Mouse (Mus musculus) forebrain, embryonic 13.5 days (tissue): ENCODE data around the gene Ston1. TPM values are rescaled to one million over a fixed set of nuclear protein-coding genes. Genes with fewer than 3 reads are reported as not detected.
A peak's percentile ranks its signal among the peaks of the same experiment; 100 is the strongest.

Experiments
- ATAC-seq: fragments of 200-750 bp; cut with Nextera tagmentation; 2 replicates; pipeline ENCODE4 v1.8.0; 2017
- H3K27ac ChIP-seq: fragments of 300-500 bp; sonication (generic); 2 replicates; pipeline ENCODE4 v1.5.1; 2015; ENCODE audit warnings: inconsistent platforms, mild to moderate bottlenecking, moderate library complexity
- H3K27me3 ChIP-seq: fragments of 300-500 bp; sonication (generic); 2 replicates; pipeline ENCODE4 v1.6.1; 2015; ENCODE audit warnings: mild to moderate bottlenecking, inconsistent platforms
- H3K36me3 ChIP-seq: fragments of 300-500 bp; sonication (generic); 2 replicates; pipeline ENCODE4 v1.6.1; 2015; ENCODE audit warnings: mild to moderate bottlenecking, inconsistent platforms; ENCODE audit not compliant: poor library complexity, severe bottlenecking
- H3K4me1 ChIP-seq: fragments of 300-500 bp; sonication (generic); 2 replicates; pipeline ENCODE4 v1.6.1; 2015; ENCODE audit warnings: inconsistent platforms
- H3K4me2 ChIP-seq: fragments of 300-500 bp; sonication (generic); 2 replicates; pipeline ENCODE4 v1.6.1; 2015; ENCODE audit warnings: inconsistent platforms, mild to moderate bottlenecking, moderate library complexity
- H3K4me3 ChIP-seq: fragments of 300-500 bp; sonication (generic); 2 replicates; pipeline ENCODE4 v1.5.1; 2015; ENCODE audit warnings: mild to moderate bottlenecking, inconsistent platforms
- H3K9ac ChIP-seq: fragments of 300-500 bp; sonication (generic); 2 replicates; pipeline ENCODE4 v1.6.1; 2015; ENCODE audit warnings: mild to moderate bottlenecking, inconsistent platforms
- H3K9me3 ChIP-seq: fragments of 300-500 bp; sonication (generic); replicated peaks from 2 replicates; pipeline ENCODE4 v1.6.1; 2016; ENCODE audit warnings: inconsistent platforms
- WGBS: fragments of 180-500 bp; shearing (Covaris S2); methylation state at CpG from one replicate; pipeline ENCODE4 v1.1.7; 2015; 5-methylcytosine and 5-hydroxymethylcytosine counted together
- polyA plus RNA-seq: library from polyadenylated mRNA; unstranded; fragments of >200 nt; fragmentation: Nextera tagmentation; extraction: Ambion mirVana; gene quantifications from 2 replicates; pipeline ENCODE4 v1.2.1, GENCODE M21; 2015

Ston1 gene
- polyA plus RNA-seq, 1 experiment from 2014 or later = 3.2 TPM

GRCm38 (mm10) chr17:88569807-88570540 lies 27.5 kb upstream of the Ston1 start:
- Histone ChIP-seq H3K4me2 (no peak overlapping the region), H3K9ac (no peak overlapping the region), H3K36me3 (peaks cover 79% of the 10 kb centered on the region), H3K9me3 (no peaks in the 10 kb centered on the region), H3K4me3 (no peak overlapping the region), H3K4me1 (peaks cover 5% of the 10 kb centered on the region; the same call in 1 of the 2 replicates), H3K27me3 (no peaks in the 10 kb centered on the region), H3K27ac (peak overlapping the region; percentile 10; the same call in 1 of the 2 replicates)
- 57% methylated on average over 10 of the region's 10 CpGs for WGBS
- ATAC-seq = peak; percentile 57; the same call in 1 of the 2 replicates

GRCm38 (mm10) chr17:88570784-88571183 lies 26.7 kb upstream of the Ston1 start:
- Histone ChIP-seq H3K9me3 (no peaks in the 10 kb centered on the region), H3K4me2 (no peak overlapping the region), H3K27ac (no peak overlapping the region), H3K9ac (no peak overlapping the region), H3K27me3 (no peaks in the 10 kb centered on the region), H3K4me1 (peaks cover 5% of the 10 kb centered on the region; the same call in 1 of the 2 replicates), H3K4me3 (no peak overlapping the region), H3K36me3 (peaks cover 79% of the 10 kb centered on the region)
- ATAC-seq = no peak
- 87% methylated on average over 11 of the region's 11 CpGs for WGBS

- Histone ChIP-seq H3K9me3 (no peaks in the 10 kb centered on the region), H3K4me1 (peaks cover 5% of the 10 kb centered on the region; the same call in 1 of the 2 replicates), H3K27me3 (no peaks in the 10 kb centered on the region), H3K4me3 (no peak overlapping the region), H3K36me3 (peaks cover 80% of the 10 kb centered on the region), H3K4me2 (no peak overlapping the region), H3K9ac (no peak overlapping the region), H3K27ac (no peak overlapping the region)
- 72% methylated on average over 5 of the region's 5 CpGs for WGBS
- ATAC-seq = no peak
These were observed 22.7 kb upstream of the Ston1 start for GRCm38 (mm10) chr17:88574811-88575210.

- Histone ChIP-seq H3K27ac (no peak overlapping the region), H3K27me3 (no peaks in the 10 kb centered on the region), H3K4me3 (no peak overlapping the region), H3K4me1 (no peaks in the 10 kb centered on the region), H3K9me3 (no peaks in the 10 kb centered on the region), H3K4me2 (no peak overlapping the region), H3K36me3 (peaks cover 77% of the 10 kb centered on the region), H3K9ac (no peak overlapping the region)
- no peak for ATAC-seq
- WGBS = 88% methylated on average over 20 of the region's 20 CpGs
These were observed 18.8 kb upstream of the Ston1 start for GRCm38 (mm10) chr17:88578522-88579242.

- Histone ChIP-seq H3K4me2 (no peak overlapping the region), H3K4me1 (no peaks in the 10 kb centered on the region), H3K36me3 (peaks cover 84% of the 10 kb centered on the region), H3K27ac (no peak overlapping the region), H3K4me3 (no peak overlapping the region), H3K9me3 (no peaks in the 10 kb centered on the region), H3K9ac (no peak overlapping the region), H3K27me3 (no peaks in the 10 kb centered on the region)
- ATAC-seq = no peak
- WGBS = 88% methylated on average over 6 of the region's 6 CpGs
These were observed 16.9 kb upstream of the Ston1 start for GRCm38 (mm10) chr17:88580556-88580955.

- WGBS = 87% methylated on average over 6 of the region's 6 CpGs
- Histone ChIP-seq H3K9me3 (no peaks in the 10 kb centered on the region), H3K36me3 (peaks cover 84% of the 10 kb centered on the region), H3K27me3 (no peaks in the 10 kb centered on the region), H3K4me2 (no peak overlapping the region), H3K4me1 (no peaks in the 10 kb centered on the region), H3K27ac (no peak overlapping the region), H3K9ac (no peak overlapping the region), H3K4me3 (no peak overlapping the region)
- no peak for ATAC-seq
These were observed 15.9 kb upstream of the Ston1 start for GRCm38 (mm10) chr17:88581511-88582021.

GRCm38 (mm10) chr17:88582999-88583398 lies 14.5 kb upstream of the Ston1 start:
- Histone ChIP-seq H3K36me3 (peaks cover 81% of the 10 kb centered on the region), H3K4me3 (no peak overlapping the region), H3K4me2 (no peak overlapping the region), H3K27me3 (no peaks in the 10 kb centered on the region), H3K27ac (no peak overlapping the region), H3K9ac (no peak overlapping the region), H3K9me3 (no peaks in the 10 kb centered on the region), H3K4me1 (no peaks in the 10 kb centered on the region)
- no peak for ATAC-seq
- 91% methylated on average over 11 of the region's 11 CpGs for WGBS

- WGBS = 91% methylated on average over 8 of the region's 8 CpGs
- Histone ChIP-seq H3K27me3 (no peaks in the 10 kb centered on the region), H3K27ac (no peak overlapping the region), H3K4me3 (no peak overlapping the region), H3K9ac (no peak overlapping the region), H3K36me3 (peaks cover 82% of the 10 kb centered on the region), H3K9me3 (no peaks in the 10 kb centered on the region), H3K4me2 (no peak overlapping the region), H3K4me1 (no peaks in the 10 kb centered on the region)
- ATAC-seq = no peak
These were observed 14.1 kb upstream of the Ston1 start for GRCm38 (mm10) chr17:88583411-88583810.

- H3K36me3 ChIP-seq = peaks cover 73% of the 10 kb centered on the region
- no peak overlapping the region for H3K4me2 ChIP-seq
These were observed 10.1 kb upstream of the Ston1 start for GRCm38 (mm10) chr17:88587371-88587770.

GRCm38 (mm10) chr17:88588228-88588627 lies 9.3 kb upstream of the Ston1 start:
- ATAC-seq = no peak
- Histone ChIP-seq H3K9ac (no peak overlapping the region), H3K27me3 (no peaks in the 10 kb centered on the region), H3K27ac (no peak overlapping the region), H3K36me3 (peaks cover 65% of the 10 kb centered on the region), H3K4me1 (no peaks in the 10 kb centered on the region), H3K4me2 (no peak overlapping the region), H3K4me3 (no peak overlapping the region), H3K9me3 (no peaks in the 10 kb centered on the region)
- 93% methylated on average over 8 of the region's 8 CpGs for WGBS

More at GRCm38 (mm10) chr17:88587371-88587770, 10.1 kb upstream of the Ston1 start:
- Histone ChIP-seq H3K9me3 (no peaks in the 10 kb centered on the region), H3K9ac (no peak overlapping the region), H3K4me3 (no peak overlapping the region), H3K4me1 (no peaks in the 10 kb centered on the region), H3K27me3 (no peaks in the 10 kb centered on the region), H3K27ac (no peak overlapping the region)
- WGBS = 87% methylated on average over 15 of the region's 15 CpGs
- ATAC-seq = no peak

GRCm38 (mm10) chr17:88590251-88590650 lies 7.2 kb upstream of the Ston1 start:
- Histone ChIP-seq H3K36me3 (peaks cover 45% of the 10 kb centered on the region), H3K27me3 (no peaks in the 10 kb centered on the region), H3K9ac (no peak overlapping the region), H3K27ac (no peak overlapping the region), H3K4me3 (no peak overlapping the region), H3K4me2 (no peak overlapping the region), H3K9me3 (no peaks in the 10 kb centered on the region), H3K4me1 (no peaks in the 10 kb centered on the region)
- WGBS = 71% methylated on average over 6 of the region's 6 CpGs
- ATAC-seq = 0 out of 2 replicates have a peak, but pooled peaks have one; percentile 13

- H3K4me2 ChIP-seq = no peak overlapping the region
- WGBS = 88% methylated on average over 4 of the region's 4 CpGs
These were observed 2.4 kb upstream of the Ston1 start for GRCm38 (mm10) chr17:88595071-88595470.

More at GRCm38 (mm10) chr17:88595071-88595470, 2.4 kb upstream of the Ston1 start:
- Histone ChIP-seq H3K9me3 (no peaks in the 10 kb centered on the region), H3K9ac (no peak overlapping the region), H3K36me3 (0 out of 2 replicates have a peak, but pooled peaks cover 5% of the 10 kb centered on the region), H3K27ac (no peak overlapping the region), H3K4me1 (peaks cover 23% of the 10 kb centered on the region), H3K27me3 (no peaks in the 10 kb centered on the region), H3K4me3 (no peak overlapping the region)
- no peak for ATAC-seq
